Mouse (Mus musculus): ENCODE measurements around the gene Tmem164.
A peak's percentile ranks its signal among the peaks of the same experiment; 100 is the strongest.
"Not testable (repeated sequence)": the region's sequence is repeated elsewhere in the genome, so short reads cannot be mapped to it uniquely, and the experiment has no call there.

Gene Tmem164

GRCm38 (mm10) chrX:142681056-142681615 is at the start of gene Tmem164:
TSS of gene Tmem164 (plus strand) at chrX:142681406.
- DNase-seq = peak; percentile 80

- not testable (repeated sequence) for DNase-seq
These were observed 48.2 kb upstream of the Tmem164 start for GRCm38 (mm10) chrX:142632990-142633389.

GRCm38 (mm10) chrX:142647202-142647601 is 34.0 kb upstream of the Tmem164 start:
- no peak for DNase-seq

GRCm38 (mm10) chrX:142650117-142650764 is 31.0 kb upstream of the Tmem164 start:
- no peak for DNase-seq

GRCm38 (mm10) chrX:142664704-142665422 is 16.3 kb upstream of the Tmem164 start:
- DNase-seq = no peak

GRCm38 (mm10) chrX:142665423-142665805 is 15.8 kb upstream of the Tmem164 start:
- no peak for DNase-seq

GRCm38 (mm10) chrX:142669312-142670091 is 11.7 kb upstream of the Tmem164 start:
- DNase-seq = no peak

GRCm38 (mm10) chrX:142670121-142670520 is 11.1 kb upstream of the Tmem164 start:
- no peak for DNase-seq

- no peak for DNase-seq
These were observed 10.1 kb upstream of the Tmem164 start for GRCm38 (mm10) chrX:142671141-142671540.

- no peak for DNase-seq
These were observed 8.5 kb upstream of the Tmem164 start for GRCm38 (mm10) chrX:142672701-142673100.

GRCm38 (mm10) chrX:142677193-142677592 is 4.0 kb upstream of the Tmem164 start:
- no peak for DNase-seq

GRCm38 (mm10) chrX:142678499-142679474 is 2.4 kb upstream of the Tmem164 start:
- DNase-seq = no peak

- no peak for DNase-seq
These were observed 1.5 kb upstream of the Tmem164 start for GRCm38 (mm10) chrX:142679502-142680250.

- DNase-seq = peak; percentile 69
These were observed 683 bp upstream of the Tmem164 start for GRCm38 (mm10) chrX:142680391-142681055.

- DNase-seq = no peak
These were observed 473 bp downstream of the Tmem164 start for GRCm38 (mm10) chrX:142681616-142682141.

GRCm38 (mm10) chrX:142682176-142682820 is 1.1 kb downstream of the Tmem164 start:
- DNase-seq = peak; percentile 26

GRCm38 (mm10) chrX:142682990-142683389 is 1.8 kb downstream of the Tmem164 start:
- peak; percentile 34 for DNase-seq

- DNase-seq = no peak
These were observed 3.5 kb downstream of the Tmem164 start for GRCm38 (mm10) chrX:142684674-142685073.

- DNase-seq = no peak
These were observed 4.5 kb downstream of the Tmem164 start for GRCm38 (mm10) chrX:142685676-142686075.

GRCm38 (mm10) chrX:142688509-142688908 is 7.3 kb downstream of the Tmem164 start:
- DNase-seq = no peak
